Mouse (Mus musculus) frontal cortex, postnatal 25 days (tissue): ENCODE data around the gene Gad1.

Experiments used
- DNase-seq, 2 experiments: peaks; one replicate each; pipeline ENCODE4 v3.0.0; 2022; ENCODE audit warnings: low spot score in 2 of 2

The Gad1 gene

DNA sequence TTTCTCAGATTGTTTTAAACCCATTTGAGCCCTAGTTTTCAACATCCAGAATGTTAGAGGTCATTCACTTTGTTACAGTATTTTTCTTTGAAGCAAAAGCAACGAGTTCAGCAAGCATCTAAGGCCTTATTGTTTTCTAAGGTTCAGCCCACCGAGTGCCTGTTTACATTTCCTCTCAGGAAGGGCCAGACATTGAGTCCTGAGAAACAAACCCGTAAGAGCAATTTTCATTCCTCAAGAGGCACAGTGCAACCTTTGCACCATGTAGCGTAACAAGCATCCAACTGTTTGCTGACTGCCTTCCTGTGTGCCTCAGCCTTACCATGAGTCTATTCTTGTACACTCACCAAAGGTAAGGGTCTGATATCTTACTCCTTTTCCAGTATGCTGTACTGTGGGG is at the start of gene Gad1:
TSS of gene Gad1 (plus strand) at position 301 of the 400 bp plus-strand sequence.
- DNase-seq, result no peak

DNA sequence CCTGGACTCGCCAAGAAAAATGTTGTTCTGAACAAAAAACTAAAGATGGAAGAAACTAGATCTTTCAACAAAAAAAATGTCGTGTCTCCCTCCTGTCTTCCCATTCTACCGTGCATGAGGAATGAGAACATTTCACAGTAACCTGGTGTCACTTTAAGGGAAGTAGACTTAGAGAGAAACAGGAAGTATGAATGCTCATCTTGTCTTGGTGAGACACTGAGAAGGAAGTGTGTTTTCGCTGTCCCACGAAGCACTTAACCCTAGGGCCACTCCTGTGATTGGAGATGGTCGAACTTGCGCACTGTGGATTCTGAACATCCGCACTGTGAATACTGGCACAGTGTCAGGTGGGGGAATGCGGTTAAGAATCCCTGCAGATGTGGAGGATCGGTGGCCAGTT is 49.4 kb upstream of the Gad1 start:
- DNase-seq, result no peak

DNA sequence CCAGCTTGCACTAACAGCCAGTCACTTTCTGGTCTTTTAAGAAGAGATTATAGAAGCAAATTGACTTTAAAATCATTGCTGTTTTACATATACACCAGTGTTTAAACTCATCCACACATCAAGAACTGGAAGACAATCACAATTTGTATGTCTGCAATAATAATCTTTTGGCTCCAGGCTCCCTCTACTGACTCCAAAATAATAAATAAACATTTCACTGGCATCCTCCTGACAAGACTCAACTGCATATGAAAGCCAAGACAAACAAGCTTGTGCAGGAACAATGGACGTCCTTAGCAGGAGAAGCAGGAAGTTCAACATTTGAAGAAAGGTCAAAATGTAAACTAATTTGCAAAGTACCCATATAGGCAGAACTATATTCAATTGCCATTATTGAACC is 47.6 kb upstream of the Gad1 start:
- no peak for DNase-seq

DNA sequence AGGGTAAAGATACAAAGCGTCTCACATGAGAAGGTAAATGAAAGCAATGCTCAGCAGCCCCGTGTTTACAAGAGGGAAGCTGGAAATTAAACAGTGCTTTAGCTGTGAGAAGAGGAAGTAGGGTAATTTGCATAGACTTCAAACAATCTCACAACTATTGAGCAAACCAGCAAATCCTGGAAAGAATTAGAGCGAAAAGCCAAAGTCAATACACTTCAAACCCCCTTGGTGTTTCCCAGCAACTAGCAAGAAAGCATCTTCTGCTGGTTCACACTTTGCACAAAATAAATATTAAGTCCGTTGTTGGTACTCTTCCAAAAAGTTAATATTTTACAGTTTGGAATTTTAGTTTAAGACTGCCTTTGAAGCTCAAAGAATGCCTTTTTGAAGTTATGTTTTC is 47.0 kb upstream of the Gad1 start:
- DNase-seq, result no peak

DNA sequence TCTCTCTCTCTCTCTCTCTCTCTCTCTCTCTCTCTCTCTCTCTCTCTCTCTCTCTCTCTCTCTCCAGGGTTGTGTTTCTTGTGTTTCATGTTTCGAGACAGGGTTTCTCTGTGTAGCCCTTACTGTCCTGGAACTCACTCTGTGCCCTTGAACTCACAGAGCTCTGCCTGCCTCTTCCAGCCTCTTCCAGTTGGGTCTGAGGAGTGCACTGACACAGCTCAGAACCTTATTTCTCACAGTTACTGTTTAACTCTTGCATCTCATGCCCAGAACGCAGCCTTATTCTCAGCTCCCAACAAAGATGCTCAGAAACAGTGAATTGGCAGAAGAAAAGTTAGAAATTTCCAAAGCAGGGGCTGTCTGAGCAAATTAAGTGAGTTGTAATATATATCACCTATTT is 46.5 kb upstream of the Gad1 start:
- DNase-seq, result no peak

DNA sequence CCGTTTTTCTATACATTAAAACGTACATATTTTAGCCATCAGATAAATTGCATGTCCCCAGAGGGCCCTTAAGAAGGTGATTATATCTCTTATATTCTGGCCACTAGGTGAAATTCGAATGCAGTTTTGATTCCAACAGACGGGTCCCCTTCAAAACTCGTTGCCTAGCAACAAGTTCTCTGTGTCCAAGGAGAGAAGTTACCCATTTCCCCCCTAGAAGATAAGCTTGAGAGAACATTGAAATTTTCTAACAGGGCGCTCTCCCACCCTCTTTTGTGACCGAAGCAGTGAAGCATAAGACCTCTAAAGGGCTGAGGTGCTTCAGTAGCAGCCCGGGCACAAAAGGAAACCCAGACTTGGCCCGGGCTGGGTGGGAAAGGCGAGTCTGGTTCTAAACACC is 44.4 kb upstream of the Gad1 start, which contains the start of gene Erich2:
TSS of gene Erich2 (plus strand) at position 324 of the 400 bp plus-strand sequence.
- DNase-seq, result no peak

DNA sequence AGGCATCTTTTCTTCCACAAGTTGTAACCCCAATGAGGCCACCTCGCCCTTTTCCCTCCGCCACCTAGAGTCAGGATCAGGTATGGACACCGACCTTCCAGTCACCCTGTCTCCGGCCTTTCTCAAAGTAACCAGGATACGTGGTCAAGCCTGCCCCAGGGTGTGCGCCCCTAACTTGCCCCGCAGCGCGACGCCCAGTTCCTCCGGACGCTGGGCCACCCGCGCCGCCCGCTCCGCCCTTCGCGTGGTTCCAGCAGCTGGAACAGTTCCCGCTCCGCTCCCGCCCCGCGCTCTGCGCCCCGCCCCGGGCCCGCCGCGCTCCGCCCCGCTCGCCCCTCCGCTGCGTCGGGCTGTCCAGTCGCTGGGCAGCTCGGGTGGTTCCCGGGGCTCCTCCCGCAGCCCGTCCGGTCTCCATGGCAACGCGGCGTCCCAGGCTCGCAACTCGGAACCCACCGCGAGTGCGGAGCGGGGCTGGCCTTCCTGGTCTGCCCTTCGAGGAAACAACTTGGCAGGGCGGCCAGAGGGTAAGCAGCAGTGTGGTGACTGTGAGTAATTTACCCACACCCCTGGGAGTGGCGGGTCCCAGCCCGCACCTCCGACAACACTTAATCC is 43.7 kb upstream of the Gad1 start:
- DNase-seq, result peak; percentile 17 to 21

DNA sequence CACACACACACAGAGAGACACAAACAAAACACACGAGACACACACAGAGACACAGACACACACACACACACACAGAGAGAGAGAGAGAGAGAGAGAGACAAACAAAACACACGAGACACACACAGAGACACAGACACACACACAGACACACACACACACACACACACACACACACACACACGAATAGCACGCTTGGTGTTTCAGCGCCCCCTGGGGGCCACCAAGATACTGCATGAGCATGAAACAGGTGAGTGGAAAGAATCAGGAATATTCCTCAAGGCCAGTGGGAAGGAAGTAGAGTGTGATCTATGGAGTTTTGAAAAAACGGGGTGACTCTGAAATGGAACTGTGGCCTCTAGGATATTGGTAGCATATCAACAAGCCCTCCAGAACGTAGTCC is 14.6 kb upstream of the Gad1 start:
- DNase-seq, result peak in 1 of 2 experiments; percentile 8

DNA sequence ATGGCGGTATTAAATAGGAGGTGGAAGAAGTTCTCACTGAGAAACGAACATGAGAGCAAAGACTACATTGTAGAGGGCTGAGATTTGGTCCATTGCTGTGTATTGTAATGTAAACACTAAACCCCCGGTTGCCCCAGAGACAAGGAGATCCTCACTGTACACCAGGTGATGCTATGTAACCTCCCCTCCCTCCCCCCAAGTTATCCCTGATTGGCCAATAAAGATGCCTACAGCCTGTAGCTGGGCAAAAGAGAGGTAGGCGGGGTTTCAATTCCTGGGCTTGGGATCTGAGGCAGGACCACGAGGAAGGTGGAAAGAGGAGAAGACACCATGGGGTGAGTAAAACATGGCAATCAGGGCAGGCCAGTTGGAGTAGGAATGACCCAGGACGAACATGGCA is 2.2 kb upstream of the Gad1 start:
- DNase-seq, result no peak

DNA sequence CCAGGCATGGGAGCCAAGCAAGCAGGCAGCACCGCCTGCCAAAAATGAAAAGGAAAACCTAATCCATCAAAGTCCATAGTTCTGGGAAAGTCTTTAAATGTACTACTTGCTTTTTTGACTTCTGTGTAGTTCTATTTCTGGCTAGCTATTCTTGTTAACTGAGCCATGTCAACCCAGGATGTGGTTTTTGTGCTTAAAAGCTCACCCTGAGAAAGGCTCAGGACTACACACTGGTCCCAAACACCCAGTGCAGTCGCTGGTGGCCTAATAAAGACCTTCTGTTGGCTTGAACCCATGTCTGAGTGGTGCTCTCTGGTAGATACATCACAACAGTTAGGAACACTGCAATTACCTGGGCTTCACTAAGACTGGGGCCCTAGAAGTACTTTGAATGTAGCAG is 1.4 kb upstream of the Gad1 start:
- DNase-seq, result no peak

DNA sequence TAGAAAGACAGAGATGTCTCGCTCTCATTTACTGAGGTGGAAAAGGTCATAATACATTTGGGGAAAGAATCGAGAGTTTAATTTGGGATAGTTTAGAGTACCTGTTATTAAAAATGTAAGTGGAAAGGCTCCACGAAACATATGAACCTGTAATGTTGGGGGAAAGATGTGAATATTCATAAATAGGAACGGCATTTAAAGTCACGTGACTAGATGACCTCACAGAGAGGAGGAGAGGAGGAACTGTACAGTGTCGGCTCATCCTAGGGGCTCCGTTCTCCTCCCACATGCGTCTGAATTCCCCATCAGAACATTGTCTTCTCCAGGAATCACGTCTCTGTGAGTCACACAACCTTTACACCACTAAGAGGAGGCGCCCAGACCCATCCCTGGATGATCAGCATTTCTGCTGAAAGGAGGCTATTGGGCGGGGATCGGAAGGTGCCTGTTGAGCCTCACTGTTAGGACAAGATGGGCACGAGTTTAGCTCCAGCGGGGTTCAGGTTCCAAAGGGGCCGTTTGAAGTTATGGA is 739 bp upstream of the Gad1 start:
- no peak for DNase-seq

DNA sequence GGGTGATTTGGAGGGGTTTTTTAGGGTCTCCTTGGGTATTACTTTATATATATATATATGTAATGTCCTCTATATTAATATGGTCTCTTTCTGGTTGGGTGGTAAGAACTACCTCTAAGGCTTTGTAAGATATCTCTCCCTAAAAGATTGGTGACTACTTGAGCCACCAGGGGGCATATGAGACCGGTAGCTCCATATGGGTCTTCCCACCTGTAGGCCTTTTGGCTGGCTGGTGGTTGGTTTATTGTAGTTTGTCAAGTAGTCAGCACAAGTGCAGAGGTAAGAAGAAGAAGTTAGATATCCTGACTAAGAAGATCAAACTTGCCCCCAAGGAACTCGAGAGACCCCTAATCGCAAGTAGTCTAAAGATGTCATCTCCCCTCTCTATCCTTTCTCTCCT is 954 bp downstream of the Gad1 start:
- no peak for DNase-seq

DNA sequence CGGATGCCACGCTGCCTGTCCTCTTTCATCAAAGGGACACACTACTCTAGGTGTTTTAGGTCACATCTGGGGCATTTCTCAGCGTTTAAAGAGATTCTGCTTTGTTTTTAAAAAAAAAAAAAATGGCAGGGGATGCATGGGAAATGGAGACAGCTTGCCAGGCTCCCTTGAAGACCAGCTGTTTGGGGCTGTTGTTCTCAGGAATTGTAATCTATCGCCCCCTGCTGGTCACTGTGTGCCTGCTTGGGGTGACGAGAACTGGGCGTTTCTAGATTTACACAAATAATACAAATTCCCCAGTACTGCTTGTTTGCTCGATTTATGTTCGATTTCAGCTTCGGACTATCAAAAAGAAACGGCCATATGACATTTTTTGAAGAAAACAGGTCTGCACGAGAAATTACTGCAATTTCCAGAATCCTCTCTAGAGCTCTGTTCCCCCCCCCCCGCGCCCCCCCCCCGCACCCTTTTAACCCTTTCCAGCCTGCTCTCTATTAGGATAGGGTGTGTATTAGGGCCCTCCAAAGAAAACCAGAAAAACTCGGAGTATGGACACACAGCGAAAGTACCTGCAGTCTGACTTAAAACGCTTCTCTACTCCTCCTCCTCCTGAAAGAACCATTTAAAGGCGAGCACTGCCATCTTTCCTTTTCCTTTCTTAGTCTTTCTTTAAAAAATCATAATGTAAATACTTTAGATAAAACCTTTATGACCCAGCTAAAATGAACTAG is 5.4 kb downstream of the Gad1 start:
- DNase-seq, result peak; percentile 67 to 82

DNA sequence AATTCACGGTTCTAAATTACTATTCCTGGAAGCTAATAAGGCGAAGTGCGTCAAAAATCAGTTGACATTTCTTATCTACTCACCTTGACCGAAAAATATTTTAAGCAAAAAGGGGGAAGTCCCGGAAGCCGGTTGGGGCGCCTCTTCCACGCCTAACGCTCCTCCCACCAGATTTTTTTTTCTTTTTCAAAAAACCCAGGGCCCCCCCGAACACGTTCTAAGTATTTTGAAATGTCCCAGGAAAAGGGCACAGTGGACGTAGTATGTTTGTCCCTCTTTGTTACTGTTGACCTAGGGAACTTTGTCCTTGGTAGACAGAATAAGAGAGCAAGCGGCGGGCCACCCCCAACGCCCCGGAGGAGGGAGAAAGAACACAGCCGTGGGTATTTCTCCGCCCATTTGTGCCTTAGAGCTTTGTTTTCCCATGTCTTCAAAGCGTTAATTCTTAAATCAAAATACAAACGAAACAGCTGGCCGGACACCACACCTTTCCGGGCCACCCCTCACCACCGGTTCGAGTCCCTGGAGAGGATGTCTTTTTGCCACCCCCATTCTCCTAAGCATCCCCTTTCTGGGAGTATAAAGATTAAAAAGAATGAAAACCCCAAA is 6.1 kb downstream of the Gad1 start:
- no peak for DNase-seq

DNA sequence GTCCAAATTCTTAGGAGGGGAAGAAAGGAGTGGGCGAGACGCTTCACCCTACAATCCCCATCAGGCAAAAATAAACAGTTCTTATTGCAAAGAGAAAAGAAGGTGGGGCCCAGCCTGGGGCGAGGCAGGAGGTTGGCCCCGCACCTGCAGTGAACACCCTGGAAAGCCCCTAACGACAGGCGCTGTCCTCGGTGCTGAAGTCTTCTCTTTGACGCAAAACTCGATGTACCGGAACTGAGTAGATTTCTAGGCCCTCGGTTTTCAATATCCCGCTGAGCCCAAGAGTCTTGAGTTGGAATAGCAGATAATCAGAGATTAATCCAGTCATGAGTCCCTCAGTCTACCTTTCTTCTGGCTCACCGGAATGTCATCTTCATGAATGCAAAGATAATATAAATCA is 6.6 kb downstream of the Gad1 start:
- no peak for DNase-seq

DNA sequence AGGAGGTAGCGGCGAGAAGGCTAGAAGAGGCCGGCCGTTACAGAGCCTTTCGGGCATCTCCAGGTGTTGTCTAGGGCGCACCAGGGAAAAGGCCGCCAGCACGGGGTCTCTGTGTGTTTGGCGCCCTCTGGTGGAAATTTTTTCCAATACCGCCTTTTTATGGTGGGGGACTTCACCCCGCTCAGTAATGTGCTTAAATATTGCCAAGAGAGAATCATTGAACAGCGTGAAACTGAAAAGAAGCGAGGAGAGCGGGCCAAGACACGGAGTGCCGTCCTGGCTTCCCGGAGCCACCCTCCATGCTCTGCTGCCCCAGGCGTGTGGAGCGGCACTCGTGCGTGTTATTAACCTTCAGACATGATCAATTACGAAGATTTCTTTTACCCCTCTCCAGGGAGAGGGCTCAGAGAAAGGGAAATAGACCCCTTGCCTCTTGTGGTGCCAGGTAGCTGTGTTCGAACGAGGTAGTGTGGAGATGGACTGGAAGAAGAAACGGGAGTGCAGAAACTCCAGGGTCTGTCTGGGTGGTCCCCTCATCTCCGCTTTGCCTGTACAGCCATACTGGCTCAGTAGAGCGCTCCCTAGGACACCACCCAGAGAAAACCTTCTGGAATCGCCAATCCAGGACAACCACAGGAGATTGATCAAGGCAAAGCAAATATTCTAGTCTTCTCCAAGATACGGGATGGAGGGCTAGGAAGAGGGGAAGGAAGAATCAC is 8.4 kb downstream of the Gad1 start:
- DNase-seq, result peak in 1 of 2 experiments; percentile 60

DNA sequence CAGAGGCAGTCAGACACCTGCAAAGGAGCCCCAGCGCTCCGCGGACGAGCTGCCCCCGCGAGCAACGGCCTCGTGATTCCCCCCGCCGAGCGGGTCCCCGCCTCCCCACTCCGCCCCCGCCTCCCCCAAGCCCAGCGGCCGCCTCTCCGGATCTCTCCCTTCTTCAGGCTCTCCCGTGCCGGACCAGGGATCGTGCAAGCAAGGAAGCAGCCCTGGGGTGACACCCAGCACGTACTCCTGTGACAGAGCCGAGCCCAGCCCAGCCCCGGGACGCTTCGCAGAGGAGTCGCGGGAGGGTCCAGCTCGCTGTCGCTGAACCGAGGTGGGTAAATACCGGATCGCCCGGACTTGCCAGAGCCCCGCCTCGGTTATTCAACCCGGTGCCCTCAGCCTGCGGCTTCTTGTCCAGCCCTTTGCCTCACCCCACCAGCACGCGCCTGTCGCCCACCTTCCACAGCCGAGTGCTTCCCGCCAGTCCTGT is 9.2 kb downstream of the Gad1 start:
- no peak for DNase-seq

DNA sequence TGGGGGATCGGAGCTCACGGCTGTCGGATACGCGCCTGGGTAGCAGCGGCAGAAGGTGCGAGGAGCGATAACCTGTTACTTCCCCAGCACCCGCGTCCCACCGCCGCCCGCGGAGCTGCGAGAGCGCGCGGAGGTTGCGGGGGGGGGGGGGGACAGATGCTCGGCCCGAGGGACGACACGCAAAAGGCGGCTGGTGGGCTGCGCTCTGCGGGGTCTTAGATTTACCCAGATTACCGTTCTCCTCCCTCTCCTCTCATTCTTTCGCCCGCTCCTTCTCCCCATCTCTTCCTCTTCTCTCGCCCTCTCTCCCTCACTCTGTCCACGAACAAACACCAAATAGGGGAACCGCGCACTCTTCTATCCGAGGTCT is 9.7 kb downstream of the Gad1 start:
- no peak for DNase-seq

DNA sequence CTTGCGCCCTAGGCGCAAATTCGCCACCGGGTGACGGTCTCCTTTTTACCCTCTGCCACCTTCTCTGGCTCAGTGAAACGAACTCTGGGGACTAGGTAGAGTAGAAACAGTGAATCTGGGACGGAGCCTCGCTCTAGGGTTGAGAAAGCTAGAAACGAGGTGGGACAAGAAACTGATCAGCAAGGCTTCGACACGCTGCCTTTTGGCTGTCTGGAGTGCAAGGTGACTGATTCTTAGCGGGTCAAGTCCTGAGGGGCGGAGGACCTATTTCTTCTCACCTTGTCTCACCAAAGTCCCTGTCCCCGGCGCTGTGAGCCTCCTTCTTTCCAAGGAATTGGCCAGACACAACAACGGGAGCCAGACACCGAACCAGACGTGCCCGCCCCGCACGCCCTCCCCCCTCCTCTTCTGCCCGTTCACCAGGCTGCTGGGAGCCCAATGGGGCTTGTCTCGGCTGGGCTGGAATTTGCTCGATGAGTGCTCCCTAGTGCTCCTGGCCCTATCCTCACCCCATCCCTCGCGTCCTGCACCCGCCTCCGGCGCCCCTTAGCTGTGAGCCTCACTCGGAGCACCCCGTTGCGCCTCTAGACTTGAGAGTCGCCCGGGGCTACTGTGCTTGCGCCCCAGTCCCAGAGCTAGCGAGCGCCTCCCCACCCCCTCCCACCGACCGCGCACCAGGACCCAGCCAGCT is 10.3 kb downstream of the Gad1 start:
- no peak for DNase-seq

DNA sequence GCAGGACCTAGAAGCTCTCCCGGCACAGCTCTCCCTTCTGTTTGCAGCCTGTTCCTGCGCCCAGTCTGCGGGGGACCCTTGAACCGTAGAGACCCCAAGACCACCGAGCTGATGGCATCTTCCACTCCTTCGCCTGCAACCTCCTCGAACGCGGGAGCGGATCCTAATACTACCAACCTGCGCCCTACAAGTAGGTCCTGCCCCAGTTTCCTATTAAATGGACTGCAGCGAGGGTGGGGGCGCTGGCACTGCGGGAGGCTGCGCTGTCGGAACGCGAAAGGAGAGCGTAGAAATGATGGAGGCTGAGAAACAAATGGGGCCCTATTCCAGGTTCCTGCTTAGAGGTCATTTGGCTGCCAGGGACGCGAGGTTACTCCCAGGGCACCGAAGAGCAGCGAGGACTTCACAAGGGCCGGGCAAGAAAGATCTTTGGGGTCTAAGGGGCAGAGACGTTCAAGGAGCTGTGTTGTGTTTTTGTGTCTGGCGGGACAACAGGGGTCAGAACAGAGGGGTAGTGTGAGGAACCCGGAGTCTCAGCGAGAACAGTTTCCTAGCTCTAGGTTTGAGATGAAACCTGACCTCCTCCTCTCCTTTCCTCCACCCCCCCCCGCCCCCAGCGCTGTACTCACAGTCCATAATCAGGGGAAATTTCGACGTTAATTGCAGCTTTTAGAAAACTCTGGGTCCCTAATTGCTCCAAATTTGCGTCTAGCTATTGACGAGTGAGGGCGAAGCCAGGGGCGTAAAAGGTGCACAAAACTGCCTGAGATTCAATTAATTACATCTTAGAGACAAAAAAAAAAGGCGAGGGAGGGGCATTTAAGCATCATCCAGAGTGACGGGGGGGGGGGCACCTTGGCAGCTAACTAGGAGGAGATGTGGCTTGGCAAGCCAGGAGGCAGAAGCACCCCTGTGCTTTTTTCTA is 11.1 kb downstream of the Gad1 start:
- DNase-seq, result no peak
